Mouse (Mus musculus): ENCODE data around the gene Fam168a.
"Not testable (repeated sequence)": the region's sequence is repeated elsewhere in the genome, so short reads cannot be mapped to it uniquely, and the experiment has no call there.

Gene Fam168a

GRCm38 (mm10) chr7:100699771-100700770 is 6.4 kb upstream of the Fam168a start:
- no peak for DNase-seq (ENCODE audit: low spot score in 2 of 2)

- DNase-seq (ENCODE audit: low spot score in 2 of 2): peak in 1 of 2 experiments; percentile 18
Observed at GRCm38 (mm10) chr7:100706883-100707480, 547 bp downstream of the Fam168a start.

- no peak for DNase-seq (ENCODE audit: low spot score in 2 of 2)
Observed at GRCm38 (mm10) chr7:100718741-100719140, 12.3 kb downstream of the Fam168a start.

- DNase-seq (ENCODE audit: low spot score in 2 of 2): no peak
Observed at GRCm38 (mm10) chr7:100722268-100722667, 15.8 kb downstream of the Fam168a start.

- DNase-seq (ENCODE audit: low spot score in 2 of 2): no peak
Observed at GRCm38 (mm10) chr7:100723453-100724294, 17.2 kb downstream of the Fam168a start.

- no peak for DNase-seq (ENCODE audit: low spot score in 2 of 2)
Observed at GRCm38 (mm10) chr7:100727538-100728085, 21.2 kb downstream of the Fam168a start.

- DNase-seq (ENCODE audit: low spot score in 2 of 2): no peak
Observed at GRCm38 (mm10) chr7:100729778-100730177, 23.3 kb downstream of the Fam168a start.

GRCm38 (mm10) chr7:100732341-100733050 is 26.1 kb downstream of the Fam168a start:
- no peak for DNase-seq (ENCODE audit: low spot score in 2 of 2)

- DNase-seq (ENCODE audit: low spot score in 2 of 2): no peak
Observed at GRCm38 (mm10) chr7:100733051-100733813, 26.8 kb downstream of the Fam168a start.

GRCm38 (mm10) chr7:100734201-100734600 is 27.8 kb downstream of the Fam168a start:
- DNase-seq (ENCODE audit: low spot score in 2 of 2): no peak

GRCm38 (mm10) chr7:100734905-100735304 is 28.5 kb downstream of the Fam168a start:
- DNase-seq (ENCODE audit: low spot score in 2 of 2): not testable (repeated sequence)

GRCm38 (mm10) chr7:100736131-100736530 is 29.7 kb downstream of the Fam168a start:
- DNase-seq (ENCODE audit: low spot score in 2 of 2): no peak

- no peak for DNase-seq (ENCODE audit: low spot score in 2 of 2)
Observed at GRCm38 (mm10) chr7:100744372-100744771, 37.9 kb downstream of the Fam168a start.

GRCm38 (mm10) chr7:100750101-100750500 is 43.7 kb downstream of the Fam168a start:
- DNase-seq (ENCODE audit: low spot score in 2 of 2): no peak

GRCm38 (mm10) chr7:100758718-100759117 is 52.3 kb downstream of the Fam168a start:
- DNase-seq (ENCODE audit: low spot score in 2 of 2): no peak

- no peak for DNase-seq (ENCODE audit: low spot score in 2 of 2)
Observed at GRCm38 (mm10) chr7:100762726-100763125, 56.3 kb downstream of the Fam168a start.

- DNase-seq (ENCODE audit: low spot score in 2 of 2): no peak
Observed at GRCm38 (mm10) chr7:100767568-100767967, 61.1 kb downstream of the Fam168a start.

- DNase-seq (ENCODE audit: low spot score in 2 of 2): no peak
Observed at GRCm38 (mm10) chr7:100768009-100768408, 61.6 kb downstream of the Fam168a start.

GRCm38 (mm10) chr7:100769534-100770083 is 63.2 kb downstream of the Fam168a start:
- DNase-seq (ENCODE audit: low spot score in 2 of 2): no peak
